Mouse (Mus musculus): ENCODE results near the gene Limk2. TPM values are rescaled to one million over a fixed set of nuclear protein-coding genes. Genes with fewer than 3 reads are reported as not detected.

The Limk2 gene
- total RNA-seq, 2 experiments from 2014 or later = 82.9 to 103 TPM

DNA sequence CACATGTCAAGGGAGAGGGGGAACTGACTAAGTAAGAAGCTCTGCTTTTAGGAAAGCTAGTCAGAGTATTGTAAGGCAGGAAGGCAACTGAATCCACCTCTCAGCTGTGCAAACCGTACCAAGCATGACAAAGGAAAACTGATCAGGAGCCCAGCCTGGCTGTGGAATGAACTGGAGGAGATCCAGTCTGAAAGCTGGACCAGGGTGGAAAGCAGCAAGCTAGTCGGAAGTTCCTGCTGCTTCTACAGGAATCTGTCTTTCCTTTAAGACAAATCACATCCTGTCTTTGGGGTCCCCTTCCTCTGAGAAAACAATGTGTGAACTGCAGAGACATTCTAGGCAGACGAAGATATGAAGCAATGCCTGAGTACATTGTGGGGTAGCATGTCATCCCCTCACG lies 9.8 kb upstream of the Limk2 start:
- intact Hi-C loops (cut with DNase I) = no loop called here
- DNase-seq (ENCODE audit: low spot score in 2 of 2) = no peak

DNA sequence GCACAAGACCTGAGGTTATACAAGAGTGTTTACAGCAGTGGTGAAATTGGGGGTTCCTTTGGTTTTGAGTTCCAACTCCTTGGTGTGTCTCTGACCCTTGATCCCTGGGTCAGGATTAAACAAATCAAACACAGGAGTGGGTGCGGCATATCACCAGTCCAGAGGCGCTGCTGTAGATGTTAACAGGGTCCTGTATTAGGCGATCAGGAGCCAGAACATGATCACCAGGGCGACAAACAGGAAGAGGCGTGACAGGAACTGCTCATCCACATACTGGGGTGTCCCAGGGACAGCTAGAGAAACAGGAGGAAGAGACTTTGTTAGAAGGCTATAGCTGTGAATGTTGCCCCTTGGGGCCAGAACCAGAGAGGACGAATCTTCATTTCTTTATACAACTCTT lies 8.8 kb upstream of the Limk2 start:
- DNase-seq (ENCODE audit: low spot score in 2 of 2) = no peak
- intact Hi-C loops (cut with DNase I) = no loop called here

DNA sequence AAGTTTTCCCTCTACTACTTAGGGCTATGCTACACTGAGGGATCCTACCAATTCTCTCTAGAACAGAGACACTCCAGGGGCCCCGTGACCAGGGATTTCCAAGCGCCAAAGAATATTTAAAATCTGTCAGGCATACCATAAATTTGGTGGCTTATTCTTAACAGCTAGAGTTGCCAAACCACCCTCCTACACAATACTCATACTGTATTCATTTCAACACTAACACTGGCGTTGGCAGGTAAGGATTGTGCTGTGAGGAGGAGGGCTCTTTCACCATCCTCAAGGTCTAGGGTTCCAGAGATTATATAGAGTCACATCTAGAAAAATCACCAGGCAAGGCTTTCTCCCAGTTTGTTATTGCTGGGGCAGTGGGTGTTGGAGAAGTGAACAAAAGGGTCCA lies 7.4 kb upstream of the Limk2 start:
- no peak for DNase-seq (ENCODE audit: low spot score in 2 of 2)
- intact Hi-C loops (cut with DNase I) = no loop called here

DNA sequence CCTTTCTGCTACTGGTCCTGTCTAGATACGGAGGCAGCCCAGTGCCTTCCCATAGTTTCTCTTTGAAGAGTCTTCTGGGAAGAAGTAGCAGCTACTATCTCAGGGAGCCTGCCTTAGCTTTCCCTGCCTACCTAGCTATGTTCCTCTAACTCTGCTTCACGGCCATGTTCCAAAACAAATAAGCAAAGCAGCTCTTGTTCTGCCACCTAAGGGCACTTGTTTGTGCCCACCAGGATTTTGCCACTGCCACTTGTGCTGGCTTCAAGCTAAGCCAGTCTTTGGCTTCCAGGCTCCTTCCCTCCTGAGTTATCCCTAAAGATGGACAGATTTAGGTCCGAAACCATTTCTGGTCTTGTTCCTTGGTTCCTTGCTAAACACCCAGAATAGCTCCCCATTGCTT lies 3.1 kb upstream of the Limk2 start:
- intact Hi-C loops (cut with DNase I) = no loop called here
- DNase-seq (ENCODE audit: low spot score in 2 of 2) = no peak

DNA sequence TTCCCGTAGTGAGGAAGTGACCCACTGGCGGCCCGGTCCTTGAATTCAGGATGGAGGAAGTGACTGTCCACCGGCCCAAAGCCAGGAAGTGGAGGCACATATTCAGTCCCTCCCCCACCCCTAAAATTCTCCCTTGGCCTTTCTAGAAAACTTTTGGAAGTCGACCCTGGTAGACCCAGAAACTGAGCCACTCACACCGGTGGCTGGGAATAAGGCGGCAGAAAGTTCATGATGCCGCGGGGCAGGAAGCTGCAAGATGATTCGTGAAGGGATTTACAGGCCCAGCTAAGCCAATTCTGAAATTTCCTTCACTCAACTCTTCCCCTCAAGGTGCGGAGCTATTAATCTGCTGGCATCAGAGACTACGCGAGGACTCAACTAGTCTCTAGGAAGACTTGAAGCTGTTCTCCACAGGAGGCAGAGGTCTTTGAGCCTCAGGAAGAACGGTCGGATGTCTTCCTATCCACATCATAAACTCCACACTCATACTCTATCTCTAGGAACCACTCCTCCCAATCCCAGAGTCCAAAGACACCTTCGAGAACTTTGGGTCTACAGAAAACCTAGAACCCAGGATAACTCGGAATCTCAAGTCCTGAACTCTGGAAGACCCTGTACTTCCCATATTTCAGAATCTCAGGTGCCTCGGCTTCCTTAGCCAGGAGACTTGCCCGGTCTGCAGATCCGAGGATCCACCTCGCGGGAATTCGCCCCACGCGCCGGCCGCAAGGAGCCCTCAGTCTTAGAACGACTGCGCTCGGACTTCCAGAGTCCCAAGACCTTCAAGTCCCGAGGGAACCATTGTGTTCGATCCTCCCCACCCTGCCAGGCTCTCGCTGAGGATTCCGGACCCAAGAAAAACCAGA lies 625 bp downstream of the Limk2 start:
- intact Hi-C loops (cut with DNase I) = loop anchor here (2.0 to 5.0 kb wide), 2 partner anchors 36 to 62 kb away; no protein-coding TSS in a partner anchor
- no peak for DNase-seq (ENCODE audit: low spot score in 2 of 2)

DNA sequence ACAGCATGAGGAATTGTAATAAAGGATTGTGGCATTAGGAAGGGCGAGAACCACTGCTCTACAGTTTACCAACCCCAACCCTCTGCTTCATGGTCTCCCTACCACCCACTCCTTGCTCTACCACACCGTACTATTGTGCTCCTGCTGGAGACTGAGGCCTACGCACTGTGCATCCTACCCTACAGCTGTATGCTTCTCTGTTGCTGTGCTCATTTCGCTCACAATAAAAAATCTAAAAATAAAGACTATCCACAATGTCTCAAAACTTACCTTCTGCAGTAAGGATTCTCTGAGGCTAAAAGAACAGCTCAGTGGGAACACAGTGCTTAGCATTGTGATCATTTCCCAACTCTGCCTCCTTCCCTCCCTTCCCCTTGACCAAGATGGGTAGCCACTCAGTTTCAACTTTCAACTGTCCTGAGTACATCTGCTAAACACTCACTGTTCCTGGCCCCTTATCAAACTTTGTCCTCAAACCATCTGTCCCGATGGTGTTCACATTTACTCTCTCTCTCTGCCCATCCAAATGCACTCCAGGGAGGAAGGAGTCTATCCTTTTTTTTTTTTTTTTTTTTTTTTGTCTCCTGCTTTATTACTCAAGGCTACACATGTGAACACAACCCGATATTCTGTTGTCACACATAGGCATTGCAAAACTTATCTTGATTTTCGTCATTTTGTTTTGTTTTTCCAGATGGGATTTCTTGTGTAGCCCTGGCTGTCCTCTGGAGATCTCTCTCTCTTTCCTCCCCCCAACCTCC lies 4.5 kb downstream of the Limk2 start:
- intact Hi-C loops (cut with DNase I) = loop anchor here (5.0 kb wide), 1 partner anchor 32 kb away; no protein-coding TSS in a partner anchor
- no peak for DNase-seq (ENCODE audit: low spot score in 2 of 2)

DNA sequence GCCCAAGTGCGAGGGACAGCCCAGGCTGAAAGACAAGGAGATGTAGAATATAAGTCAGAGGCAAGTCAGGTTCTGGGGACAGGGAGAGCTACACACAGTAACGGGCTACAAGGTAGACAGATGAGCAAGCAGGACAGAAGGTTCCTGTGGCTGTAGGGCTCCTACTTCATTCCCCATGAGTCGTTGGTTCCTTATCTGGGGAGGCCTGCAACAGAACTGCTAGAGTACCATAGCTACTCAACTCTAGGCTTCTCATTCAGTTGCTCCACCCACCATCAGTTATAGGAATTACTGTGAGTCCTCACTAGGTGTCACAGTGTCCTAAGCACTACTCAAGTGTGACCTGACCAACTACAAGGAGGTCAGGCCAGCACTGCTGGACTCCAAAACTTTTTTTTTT lies 6.0 kb downstream of the Limk2 start:
- intact Hi-C loops (cut with DNase I) = no loop called here
- no peak for DNase-seq (ENCODE audit: low spot score in 2 of 2)

DNA sequence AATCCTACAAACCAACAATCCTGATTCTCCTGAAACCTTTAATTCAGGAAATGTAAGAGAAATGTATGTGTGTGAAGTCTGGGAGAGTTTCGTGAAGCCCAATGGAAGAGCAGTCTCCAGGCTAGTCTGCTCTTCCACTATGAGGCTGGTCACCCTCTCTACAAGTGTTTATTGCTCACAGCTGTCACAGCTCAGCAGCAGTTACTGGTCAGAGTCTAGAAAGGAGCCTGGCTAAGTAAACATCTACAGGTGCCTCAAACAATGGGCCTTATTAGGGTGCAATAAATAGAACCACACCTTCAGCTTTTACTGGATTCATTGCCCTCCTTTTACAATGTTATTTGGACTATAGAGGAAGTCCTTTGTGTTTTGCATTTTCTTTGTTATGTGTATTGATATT lies 10.7 kb downstream of the Limk2 start:
- intact Hi-C loops (cut with DNase I) = no loop called here
- no peak for DNase-seq (ENCODE audit: low spot score in 2 of 2)

DNA sequence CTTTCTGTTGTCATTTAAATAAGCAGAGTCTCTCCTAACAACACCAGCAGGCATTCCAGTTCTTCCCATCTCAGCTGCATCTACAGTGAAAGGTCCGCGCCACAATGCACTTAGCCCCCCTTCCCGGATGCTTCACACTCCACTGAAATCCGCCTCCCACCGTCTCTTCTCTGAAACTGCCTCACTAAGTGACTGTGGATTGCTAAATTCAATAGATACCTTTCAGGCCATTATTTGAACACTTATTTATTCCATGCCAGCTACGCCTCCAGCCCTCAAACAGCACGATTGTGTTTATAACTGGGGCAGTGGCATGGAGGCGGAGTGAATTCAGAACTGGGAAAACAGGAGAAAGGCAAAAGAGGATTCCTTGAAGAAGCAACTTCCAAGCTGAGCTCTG lies 12.4 kb downstream of the Limk2 start:
- no peak for DNase-seq (ENCODE audit: low spot score in 2 of 2)
- intact Hi-C loops (cut with DNase I) = no loop called here

DNA sequence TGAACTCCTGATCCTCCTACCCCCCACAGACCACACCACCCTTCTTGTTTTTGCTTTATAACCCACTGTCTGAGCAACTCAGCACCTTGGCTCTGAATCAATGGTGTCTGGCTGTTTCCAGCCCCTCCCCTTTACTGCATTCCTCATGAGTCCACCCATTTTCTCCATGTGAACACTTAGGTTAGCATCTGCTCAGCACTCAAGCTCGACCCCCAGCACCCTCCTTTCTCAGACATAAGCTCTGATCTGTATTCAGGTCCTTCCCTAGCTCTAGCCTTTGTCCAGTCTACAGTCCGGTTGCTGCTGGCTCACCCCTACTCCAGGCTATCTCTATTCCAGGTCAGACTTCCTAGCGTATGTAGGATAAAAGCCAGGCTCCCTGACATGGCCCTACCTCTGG lies 12.9 kb downstream of the Limk2 start:
- intact Hi-C loops (cut with DNase I) = no loop called here

DNA sequence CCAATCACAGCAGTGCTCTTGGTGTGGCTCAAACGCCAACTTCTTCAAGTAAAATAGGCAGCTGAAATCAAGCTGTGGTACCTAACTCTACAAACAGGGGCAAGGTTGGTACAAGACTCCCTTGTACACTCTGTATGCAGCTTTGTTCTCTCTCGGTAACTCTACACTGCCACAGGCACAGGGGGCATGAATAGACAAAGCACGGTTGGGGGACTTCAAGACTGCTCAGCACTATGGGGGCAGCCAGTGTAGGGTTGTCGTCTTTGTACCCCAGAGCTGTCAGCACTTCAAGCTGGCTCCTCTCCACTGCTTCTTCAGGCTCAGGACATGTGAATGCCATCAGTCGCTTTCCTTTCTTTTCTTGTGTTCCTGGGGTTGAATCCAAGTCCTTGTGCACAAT lies 14.5 kb downstream of the Limk2 start:
- intact Hi-C loops (cut with DNase I) = no loop called here
- no peak for DNase-seq (ENCODE audit: low spot score in 2 of 2)

More for the DNA sequence above, 12.9 kb downstream of the Limk2 start:
- no peak for DNase-seq (ENCODE audit: low spot score in 2 of 2)

DNA sequence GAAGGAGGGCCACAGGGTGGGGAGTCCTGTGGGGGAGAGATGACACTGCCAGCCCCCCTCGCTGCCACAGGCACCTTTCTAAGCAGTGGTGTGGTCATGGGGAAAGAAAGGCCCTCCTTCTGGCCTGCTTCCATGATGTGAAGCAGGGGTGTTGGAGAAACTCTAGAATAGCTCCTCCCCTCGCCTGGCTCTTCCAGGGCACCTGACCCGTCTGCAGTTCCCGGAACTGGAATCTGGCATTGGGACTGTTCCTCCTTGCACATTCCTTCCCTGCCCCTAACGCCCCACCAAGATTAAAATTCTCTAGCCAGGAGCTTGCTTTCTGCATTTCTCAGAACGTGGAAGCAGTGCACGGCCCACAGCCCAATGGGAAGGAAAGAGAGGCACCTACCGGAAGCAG lies 16.5 kb downstream of the Limk2 start:
- DNase-seq (ENCODE audit: low spot score in 2 of 2) = no peak
- intact Hi-C loops (cut with DNase I) = no loop called here

DNA sequence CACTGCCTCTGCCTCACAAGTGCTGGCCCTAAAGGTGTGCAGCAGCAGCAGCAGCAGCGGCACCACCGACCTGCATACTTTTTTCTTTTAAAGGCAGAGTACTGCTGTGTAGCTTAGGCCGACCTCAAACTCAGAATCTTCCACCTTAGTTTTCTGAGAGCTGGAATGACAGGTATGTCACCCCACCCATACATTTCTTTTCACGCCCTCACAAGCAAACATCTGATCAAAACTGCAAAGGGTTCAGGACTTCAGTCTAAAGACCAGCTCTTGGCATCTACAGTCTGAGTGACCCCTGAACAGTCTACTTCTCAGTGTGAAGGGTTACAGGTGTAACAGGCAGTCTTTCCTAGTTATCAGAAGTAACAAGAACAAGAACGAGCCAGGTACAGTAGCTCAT lies 18.2 kb downstream of the Limk2 start:
- intact Hi-C loops (cut with DNase I) = no loop called here
- no peak for DNase-seq (ENCODE audit: low spot score in 2 of 2)

DNA sequence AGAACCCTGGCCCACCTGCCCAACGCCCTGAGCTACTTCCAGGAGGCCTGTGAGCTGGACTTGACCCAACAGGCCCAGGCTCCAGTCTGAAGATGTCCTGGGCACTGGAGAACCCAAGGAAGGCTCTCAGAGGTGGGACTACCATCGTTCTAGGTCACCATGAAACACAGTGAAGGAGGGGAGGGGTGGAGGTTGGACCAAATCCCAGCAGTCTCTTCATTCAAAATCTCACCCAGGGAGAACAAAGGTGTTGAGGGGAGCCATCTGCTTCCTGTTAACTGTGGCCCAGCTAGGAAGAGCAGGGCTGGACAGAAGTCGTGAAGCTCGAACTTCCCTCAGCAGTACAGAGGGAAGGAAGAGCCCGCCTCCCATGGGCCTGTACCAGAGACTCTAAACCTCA lies 19.0 kb downstream of the Limk2 start:
- intact Hi-C loops (cut with DNase I) = loop anchor here (5.0 kb wide), 1 partner anchor 62 kb away; the partner anchor contains the start of gene Rnf185
- DNase-seq (ENCODE audit: low spot score in 2 of 2) = no peak

DNA sequence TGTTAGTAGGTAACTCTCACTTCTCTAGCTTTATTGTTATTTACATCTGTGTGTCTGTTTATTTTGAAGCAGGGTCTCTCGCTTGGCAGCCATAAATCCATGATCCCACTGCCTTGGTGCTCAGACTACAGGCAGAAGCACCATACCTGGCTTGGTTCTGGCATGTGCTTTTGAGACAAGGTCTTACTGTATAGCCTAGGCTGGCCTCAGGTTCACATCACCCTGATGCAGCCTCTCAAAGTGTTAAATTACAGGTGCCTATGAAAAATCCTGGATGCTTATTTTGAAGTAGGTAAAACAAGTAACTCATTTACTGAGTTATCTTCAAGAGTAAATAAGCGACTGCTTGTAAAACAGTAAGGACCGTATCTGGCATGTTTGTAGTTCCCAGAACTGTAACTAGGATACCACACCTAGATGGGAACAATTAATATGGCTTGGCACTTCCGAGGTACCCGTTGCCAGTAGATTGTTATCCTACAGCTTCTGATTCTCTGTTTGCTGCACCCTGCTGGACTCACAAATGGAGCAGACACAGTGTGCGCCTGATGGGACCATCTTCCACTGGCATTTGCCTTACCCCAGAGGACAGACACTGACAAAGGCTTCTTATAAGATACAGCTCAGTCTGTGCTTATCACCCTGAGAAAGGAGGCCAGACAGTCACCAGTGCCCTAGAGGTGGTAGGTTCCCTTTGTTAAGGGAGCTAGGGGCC lies 21.4 kb downstream of the Limk2 start:
- intact Hi-C loops (cut with DNase I) = loop anchor here (1.0 to 5.0 kb wide), 2 partner anchors 22 to 65 kb away; partner anchors contain the start of genes Limk2 and Rnf185
- no peak for DNase-seq (ENCODE audit: low spot score in 2 of 2)

DNA sequence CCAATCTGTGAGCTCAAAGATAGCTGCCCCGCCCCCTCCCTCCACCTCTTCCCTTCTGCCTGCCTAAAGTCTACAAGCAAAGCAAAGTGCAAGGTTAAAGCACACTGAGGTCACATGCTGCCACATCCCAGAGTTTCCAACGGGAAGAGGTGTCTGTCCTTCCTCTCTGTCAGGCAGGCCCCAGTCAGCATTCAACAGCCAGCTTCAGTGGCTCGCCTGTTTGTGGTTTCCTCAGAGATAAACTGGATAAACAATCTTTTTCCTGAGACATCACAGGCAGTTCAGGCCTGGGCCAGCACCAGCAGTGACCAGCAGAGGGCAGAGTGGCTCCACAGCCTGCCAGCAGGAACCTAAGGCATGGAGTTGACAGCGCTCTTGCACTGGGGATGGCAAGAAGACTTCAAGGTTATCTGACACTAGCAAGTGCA lies 22.0 kb downstream of the Limk2 start:
- intact Hi-C loops (cut with DNase I) = loop anchor here (1.0 to 5.0 kb wide), 2 partner anchors 22 to 65 kb away; partner anchors contain the start of genes Limk2 and Rnf185
- peak; percentile 80 to 81 for DNase-seq (ENCODE audit: low spot score in 2 of 2)

DNA sequence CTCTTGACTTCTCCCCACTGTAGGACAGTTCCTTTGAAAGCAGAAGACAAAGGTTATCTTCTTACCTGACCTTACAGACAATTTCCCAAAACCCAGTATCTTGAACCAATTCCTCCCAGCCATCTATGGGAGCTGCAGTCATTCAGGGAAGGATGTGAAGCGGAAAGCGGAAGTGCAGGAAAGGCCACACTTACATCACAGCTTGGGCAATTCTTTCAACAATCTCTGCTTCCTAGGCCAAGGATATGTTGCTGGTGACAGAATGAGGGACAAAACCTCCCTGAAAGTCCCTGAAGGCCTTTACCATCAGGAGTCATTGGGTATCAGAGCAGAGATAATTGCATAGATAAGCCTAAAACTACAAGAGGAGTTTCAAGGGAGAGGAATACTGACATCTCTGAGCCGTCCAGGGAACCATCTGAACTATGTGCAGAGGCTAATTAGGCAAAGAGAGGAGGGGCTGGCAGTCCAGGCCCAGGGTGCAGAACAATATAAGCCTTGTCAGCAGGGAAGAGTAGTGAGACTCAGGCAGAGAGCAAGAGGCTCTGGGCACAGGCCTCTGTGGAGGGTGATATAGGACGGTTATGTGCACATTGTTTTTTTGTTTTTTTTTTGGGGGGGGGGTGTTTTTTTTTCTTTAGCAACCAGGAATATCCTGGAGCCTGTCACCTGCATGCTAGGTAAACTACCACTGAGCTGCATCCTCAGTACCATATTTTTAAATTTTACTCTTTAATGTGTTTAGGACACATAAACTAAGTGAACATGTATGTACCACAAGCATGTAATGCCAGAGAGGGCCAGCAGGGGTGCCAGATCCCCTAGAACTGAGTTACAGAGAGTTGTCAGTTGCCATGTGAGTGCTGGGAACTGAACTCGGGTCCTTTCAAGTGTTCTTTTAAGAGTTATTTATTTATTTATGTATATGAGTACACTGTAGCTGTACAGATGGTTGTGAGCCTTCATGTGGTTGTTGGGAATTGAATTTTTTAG lies 26.1 kb downstream of the Limk2 start:
- no peak for DNase-seq (ENCODE audit: low spot score in 2 of 2)
- intact Hi-C loops (cut with DNase I) = no loop called here

DNA sequence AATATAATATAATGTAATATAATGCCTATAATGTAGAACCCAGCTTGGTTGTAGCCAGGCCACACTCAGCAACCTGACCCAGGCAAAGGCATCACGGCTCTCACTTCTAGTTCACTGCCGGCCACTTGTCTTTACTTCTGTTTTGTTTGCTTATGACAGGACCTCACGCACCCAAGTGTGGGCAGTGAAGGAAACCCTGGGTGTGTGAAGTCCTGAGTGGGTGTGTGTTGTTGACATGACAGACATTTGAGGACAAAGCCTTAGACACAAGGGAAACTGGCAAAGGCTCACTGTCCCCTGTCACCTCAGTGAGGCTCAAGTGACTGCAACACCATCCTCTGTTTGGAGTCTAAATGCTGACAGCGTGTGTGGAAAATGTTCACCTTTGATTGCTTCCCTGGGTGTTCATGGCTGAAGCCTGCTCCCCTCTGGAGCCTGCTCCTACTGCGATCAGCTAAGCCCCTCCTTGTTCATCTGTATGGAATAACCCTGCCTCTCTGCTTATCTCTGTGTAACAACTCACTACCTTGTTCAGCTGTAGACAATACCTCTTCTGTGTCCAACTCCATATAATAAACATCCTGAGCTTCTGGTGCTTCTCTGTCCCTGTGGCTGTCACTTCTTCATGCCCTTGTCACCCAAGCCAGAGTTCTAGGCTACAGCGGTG lies 27.7 kb downstream of the Limk2 start:
- no peak for DNase-seq (ENCODE audit: low spot score in 2 of 2)
- intact Hi-C loops (cut with DNase I) = no loop called here
